Mouse (Mus musculus): ENCODE data around the gene Blvrb. TPM values are rescaled to one million over a fixed set of nuclear protein-coding genes. Genes with fewer than 3 reads are reported as not detected.

Blvrb gene
- polyA plus RNA-seq (2015; fragmentation: Nextera tagmentation; extraction: Ambion mirVana): 26.0 and 27.6 TPM in 2 replicates

DNA sequence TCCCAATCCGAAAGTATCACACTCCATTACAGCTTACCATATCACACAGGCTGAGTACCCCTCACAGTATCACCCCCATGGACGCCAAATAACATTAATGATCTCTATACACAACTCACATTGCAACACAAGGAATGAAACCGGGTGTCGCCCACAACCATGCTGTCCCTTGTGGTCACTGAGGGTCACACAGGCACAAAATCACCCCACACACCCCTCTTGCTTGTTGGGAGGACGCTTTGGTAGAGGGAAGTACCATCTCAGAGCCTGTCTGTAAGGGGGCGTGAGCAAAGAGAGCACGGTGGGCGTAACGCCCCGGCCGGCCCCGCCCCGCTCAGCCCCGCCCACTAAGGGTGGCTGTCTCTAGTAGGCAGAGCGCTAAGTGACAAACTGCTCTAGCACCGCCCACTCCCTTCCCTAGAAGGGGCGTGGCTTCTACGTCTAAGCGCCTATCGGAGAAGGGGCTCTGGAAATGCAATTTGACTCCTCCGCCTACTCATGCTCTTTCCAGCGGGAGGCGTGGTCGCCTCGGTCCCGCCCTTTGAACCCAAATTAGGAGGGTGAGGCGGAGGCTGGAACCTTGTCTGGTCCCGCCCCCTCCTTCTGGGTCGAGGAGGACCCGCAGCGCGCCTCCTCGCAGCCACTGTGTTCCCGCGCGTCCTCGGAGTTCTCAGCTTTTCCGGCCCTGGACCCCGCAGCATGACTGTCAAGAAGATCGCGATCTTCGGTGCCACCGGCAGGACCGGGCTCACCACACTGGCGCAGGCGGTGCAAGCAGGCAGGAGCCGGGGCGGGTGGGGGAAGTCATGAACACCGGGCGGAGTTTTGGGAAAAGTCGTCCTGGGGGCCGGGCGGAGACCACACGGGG lies at the start of gene Blvrb, which contains the start of gene Sptbn4:
Blvrb (plus strand) TSS at position 560 of the 868 bp plus-strand sequence.
Sptbn4 (minus strand) TSS at position 268 of the 868 bp plus-strand sequence.
- peak; percentile 99 for DNase-seq (ENCODE audit: low spot score)

DNA sequence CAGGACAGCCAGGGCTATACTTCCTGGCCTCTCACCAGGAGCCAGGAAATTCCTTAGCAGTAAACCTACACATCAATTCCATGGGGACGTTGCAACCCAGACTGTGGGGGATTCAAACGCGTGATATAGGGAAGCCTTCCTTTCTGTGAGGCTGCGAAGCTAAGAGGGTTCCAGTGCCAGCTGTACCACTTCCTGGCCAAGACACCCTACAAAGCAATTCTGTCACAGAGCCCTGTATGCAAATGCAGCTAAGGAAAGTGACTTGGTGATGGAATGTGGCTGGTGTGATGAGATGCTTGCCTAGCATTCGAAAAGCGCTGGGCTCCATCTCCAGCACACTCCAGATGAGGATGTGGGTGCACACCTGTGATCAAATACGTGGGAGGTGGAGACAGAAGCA lies 47.2 kb upstream of the Blvrb start:
- no peak for DNase-seq (ENCODE audit: low spot score)

DNA sequence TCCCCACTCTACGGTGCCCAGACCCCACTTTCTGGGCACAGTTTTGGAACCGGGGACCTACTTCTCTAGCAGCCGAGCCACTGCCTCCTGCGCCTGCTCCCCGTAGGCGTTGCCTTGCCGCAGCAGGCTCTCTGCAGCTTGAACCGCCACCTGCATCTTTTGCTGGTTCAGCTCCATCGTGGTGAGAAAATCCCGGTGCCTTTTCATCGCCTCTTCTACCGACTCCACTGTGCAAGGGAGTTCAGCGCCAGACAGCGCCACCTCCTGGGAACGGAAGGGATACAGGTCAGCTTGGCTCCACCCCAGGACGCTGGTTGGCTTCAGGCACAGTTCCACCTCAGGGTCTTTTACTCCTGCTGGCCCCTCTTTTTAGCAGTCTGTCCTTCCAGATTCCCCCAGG lies 45.1 kb upstream of the Blvrb start:
- peak; percentile 63 for DNase-seq (ENCODE audit: low spot score)

DNA sequence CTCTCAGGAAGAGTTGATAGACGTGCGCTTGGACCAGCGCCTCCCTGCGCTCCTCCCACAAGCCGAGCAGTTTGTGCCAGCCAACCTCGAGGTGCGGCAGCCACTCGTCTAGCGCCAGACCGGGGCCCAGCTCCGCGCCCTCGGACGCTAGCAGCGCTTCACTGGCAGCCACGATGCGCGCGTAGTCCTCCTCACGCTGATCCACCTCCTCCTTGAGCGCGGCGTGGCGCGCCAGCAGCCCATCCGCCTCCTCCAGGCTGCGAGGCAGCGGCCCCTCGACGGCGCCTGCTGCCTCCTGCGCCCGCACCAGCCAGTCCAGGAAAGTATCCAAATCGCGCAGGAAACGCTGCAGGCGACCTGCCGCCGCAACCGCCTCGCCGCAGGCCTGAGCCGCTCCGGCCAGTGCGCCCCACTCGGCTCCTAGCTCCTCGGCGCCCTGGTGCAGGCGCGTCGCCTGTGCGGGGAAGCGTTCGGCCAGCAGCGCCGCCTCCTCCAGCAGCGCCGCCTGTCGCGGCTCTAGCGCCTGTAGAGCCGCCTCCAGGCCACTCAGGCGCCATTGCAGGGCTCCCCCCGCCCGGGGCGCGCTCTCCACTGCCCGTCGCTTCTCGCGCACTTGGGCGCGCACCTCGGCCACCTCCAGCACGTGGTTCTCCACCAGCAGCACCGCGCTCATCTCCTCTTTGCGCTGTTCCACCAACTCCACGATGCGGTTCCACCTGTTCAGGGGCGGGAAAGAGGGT lies 43.4 kb upstream of the Blvrb start:
- no peak for DNase-seq (ENCODE audit: low spot score)

DNA sequence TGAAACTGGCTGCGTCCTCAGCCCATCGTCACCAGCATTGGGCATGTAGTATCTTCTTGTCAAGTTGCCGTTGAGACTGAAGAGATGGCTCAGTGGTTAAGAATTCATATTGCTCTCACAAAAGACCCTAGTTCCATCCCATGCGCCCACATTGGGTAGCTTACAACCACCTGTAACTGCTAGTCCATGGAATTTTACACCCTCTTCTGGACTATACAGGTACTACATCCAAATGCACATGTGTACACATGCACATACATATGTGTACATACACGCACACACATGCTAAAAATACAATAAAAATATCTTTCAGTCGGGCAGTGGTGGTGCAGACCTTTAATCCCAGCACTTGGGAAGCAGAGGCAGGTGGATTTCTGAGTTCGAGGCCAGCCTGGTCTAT lies 41.3 kb upstream of the Blvrb start:
- DNase-seq (ENCODE audit: low spot score): no peak

DNA sequence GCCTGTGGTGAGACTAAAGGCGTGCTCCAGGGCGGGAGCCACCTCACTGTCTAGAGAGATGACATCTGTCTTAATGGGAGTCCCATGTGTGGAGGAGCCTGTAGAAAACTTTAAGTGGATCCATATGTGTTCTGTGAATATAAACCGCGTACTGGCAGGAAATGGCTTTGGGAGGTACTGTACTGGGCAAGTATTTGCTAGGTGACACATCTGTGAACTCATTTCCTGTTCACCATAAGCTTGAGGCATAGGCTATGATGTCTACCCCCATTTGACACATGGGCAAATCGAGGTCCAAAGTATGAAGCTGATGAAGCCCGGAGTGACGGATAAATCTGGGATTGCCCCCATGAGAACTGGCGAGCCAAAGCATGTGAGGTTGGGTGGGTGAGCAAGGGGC lies 40.0 kb upstream of the Blvrb start:
- DNase-seq (ENCODE audit: low spot score): no peak

DNA sequence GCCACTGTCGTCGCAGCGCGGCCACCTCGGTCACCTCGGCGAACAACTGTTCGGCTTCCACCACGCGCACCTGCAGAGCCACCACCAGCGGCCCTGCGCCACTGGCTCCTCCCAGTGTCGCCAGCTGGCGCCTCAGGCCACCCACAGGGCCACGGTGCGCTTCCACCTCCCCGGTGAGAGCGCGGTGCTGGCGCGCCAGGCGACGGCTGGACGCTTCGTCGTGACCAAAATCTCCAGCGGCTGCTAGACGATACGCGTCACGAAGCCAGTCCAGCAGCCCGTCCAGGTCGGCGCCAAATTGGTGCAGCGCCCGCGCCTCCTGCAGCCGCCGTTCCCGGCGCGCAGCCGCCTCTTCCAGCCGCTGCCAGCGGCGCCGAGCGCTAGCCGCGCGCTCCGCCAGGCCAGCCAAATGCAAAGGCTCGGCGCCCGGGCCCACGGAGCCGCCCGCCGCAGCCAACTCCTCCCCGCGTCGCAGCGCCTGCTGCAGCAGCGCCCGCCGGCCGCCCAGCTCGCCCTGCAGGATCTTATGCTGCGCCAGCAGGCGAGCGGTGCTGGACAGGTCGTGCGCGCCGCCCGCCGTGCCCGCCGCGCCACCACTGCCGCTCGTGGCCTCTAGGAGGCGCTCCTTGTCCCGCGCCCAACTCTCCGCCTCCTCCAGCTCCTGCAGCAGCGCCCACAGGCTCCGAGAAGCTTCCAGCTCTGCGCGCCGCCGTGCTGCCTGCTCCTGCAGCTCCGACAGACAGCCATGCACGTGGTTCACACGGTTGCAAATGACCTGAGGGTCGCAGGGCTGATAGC lies 39.2 kb upstream of the Blvrb start:
- DNase-seq (ENCODE audit: low spot score): peak; percentile 37

DNA sequence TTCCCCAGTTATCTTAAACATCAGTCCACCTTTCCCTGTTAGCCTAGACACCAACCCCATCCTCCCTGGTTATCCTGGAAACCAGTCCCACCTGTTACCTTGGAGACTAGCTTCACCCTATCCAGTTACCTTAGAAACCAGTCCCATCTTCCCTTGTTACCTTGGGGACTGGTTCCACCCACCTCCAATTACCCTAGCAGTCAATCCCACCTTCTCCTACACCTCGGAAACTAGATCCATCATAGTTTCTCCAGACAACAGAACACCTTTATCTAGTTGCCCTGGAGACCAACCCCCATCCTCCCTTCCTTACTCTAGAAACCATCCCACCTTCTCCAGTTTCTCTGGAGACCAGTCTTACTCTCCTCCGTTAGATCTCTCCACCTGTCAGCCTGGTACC lies 30.6 kb upstream of the Blvrb start:
- no peak for DNase-seq (ENCODE audit: low spot score)

DNA sequence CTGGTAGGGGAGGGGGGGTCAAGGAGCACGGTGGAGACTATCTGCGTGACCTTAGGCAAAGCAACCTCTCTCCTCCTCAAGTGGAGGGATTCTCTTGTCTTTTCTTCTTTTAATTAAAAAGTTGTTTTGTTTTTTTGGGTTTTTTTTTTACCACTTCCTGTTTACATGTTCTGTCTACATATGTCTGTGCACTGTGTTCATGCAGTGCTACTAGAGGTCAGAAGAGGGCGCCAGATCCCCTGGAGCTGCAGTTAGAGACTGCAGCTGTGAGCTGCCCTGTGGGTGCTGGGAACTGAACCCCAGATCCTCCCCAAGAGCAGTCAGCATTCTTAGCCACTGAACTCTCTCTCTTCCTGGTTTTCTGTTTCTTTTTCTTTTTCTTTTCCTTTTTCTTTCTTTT lies 28.7 kb upstream of the Blvrb start:
- no peak for DNase-seq (ENCODE audit: low spot score)

DNA sequence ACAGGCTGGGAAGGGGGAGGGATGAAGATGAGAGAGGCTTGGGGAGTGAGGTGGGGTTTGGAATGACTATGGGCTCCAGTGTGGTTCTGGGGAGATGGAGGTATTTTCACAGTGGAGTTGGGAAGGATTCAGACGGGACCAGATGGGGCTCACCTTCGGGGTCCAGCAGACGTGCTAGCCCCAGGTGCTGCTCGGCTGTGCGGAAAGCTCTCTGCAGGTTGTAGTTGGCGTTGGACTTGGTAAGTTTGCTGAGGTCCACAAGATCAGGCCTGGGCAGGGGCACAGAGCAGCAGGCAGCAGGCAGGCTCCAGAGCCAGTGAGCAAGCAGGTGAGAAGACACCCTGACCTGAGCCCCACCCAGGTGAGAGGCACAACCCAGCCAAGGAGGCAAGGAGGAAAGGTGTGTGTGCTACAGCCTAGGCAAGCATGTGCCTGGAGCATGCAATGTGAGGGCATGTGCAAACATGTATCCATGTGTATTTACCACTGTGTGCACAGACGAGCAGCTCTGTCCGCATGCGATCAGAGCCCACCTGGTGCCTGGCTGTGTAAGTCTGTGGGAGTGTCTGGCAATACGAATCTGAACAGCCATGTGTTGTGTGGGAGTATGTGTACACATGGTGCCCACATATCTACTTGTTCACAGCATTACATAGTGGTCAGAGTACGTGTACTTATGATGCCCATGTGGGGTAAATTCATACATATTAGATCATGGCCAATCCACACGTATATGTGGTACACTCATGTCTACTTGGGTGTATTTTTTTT lies 24.0 kb upstream of the Blvrb start:
- no peak for DNase-seq (ENCODE audit: low spot score)

DNA sequence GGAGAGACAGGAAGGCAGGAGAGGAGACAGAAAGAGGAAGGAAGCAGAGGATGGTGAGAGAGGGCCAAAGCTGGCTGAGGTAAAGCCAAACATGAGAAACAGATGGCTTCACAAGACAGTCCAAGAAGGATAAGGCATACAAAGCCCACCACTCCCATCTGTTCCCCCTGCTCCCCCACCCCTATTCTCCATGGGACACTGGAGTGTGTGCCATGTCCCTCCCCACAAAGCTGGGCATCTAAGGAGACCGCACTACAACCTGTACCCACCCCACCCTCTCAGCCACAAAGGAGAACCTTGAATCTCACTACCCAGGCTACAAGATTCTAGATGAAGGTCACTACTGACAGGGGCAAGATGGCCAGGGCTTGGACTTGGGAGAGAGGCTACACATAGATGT lies 20.4 kb upstream of the Blvrb start:
- DNase-seq (ENCODE audit: low spot score): no peak

DNA sequence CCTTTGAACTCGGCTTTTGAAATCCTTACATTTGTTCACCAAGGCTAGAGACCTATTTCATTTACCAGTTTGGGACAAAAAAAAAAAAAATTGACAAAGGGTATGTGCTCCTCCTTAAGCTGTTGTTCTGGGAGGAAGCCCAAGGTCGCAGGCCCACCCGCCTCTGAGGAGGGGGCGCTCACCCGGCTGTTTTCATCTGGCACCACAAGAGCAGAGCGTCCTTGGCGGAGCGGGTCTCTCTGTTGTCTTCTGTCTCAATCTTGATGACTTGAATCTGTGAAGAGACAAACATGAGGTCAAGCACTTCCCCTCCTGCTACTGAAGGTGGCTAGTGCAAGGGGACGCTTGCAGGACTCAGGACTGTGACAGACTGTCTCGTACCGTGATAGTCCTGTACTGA lies 19.8 kb upstream of the Blvrb start:
- DNase-seq (ENCODE audit: low spot score): no peak

DNA sequence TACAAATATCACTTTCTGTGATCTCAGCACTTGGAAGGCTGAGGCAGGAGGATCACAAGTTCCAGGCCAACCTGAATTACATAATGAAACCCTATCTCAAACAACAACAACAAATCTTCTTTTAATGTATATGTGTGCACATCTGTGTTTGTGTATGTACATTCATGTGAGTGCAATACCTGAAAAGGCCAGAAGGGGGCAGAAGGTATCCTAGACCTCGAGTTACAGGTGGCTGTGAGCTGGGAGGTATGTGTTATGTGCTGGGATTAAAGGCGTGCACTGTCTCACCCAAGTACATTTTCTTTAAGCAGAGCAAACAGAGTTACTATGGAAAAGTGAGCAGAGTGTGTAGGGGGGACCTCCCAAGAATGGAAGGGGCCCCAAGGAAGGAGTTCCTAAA lies 18.6 kb upstream of the Blvrb start:
- DNase-seq (ENCODE audit: low spot score): no peak

DNA sequence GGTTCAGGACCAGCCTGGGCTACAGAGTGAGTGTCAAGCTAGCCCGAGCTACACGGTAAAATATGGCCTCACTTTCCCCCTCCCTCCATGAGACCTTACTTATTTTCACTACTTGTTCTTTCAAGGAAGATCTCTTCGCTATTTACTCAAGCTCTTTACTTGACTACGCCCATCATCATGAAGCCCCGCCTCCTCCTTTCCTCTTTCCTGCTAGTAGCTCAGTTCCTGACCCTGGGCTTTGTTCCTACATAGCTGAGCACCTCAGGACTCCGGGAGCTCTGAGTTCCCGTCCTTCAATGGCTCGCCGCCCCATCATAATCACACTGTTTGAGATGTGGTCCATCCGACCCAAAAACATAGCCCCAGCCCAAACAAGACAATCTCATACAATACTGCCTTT lies 14.4 kb upstream of the Blvrb start:
- no peak for DNase-seq (ENCODE audit: low spot score)

DNA sequence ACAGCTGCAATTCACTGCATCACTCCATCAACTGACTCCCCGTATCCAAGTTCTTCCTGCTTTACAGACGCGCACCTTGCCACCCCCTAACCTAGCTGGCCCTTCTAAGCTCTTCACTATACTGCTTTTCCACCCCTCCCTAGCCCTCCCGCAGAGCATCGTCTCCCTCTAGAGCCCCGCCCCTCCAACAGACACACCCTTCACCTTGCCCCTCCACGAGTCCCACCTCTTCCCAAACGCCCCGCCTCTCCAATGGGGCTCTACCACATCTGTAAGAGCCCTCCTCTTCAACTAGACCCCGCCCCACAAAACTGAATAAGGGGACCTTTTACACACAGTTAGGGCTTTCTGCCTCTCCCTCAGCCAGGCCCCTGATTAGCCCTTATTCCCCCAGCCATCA lies 14.0 kb upstream of the Blvrb start:
- DNase-seq (ENCODE audit: low spot score): no peak

DNA sequence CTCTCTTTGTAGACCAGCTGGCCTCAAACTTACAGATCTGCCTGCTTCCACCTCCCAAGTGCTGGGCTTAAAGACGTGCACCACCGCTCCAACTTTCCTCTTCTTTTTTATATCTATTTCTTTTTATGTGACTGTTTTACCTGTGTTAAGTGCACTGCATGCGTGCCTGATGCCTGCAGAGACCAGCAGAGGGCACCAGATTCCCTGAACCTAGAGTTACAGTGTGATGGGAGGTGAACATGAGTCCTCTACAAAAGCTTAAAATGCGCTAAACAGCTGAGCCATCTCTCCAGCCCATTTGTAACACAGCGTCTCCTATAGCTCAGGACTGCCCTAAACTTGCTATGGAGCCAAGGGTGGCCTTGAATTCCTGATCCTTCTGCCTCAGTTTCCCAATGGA lies 10.2 kb upstream of the Blvrb start:
- DNase-seq (ENCODE audit: low spot score): peak; percentile 62

DNA sequence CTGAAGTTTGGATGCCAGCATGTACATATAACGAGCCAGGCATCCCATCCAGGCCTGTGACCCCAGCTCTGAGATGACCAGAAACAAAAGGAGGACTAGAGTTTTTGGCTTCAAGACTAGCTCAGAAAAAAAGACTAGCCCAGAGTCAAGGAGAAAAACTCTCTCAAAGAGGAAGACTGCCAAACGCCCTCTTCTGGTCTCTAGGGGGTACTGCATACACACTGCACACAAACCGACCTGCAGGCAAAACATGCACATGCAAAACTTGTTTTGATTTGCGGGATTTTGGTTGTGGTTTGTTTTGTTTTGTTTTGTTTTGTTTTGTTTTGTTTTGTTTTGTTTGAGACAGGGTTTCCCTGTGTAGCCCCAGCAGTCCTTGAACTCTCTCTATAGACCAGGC lies 7.8 kb upstream of the Blvrb start:
- no peak for DNase-seq (ENCODE audit: low spot score)

DNA sequence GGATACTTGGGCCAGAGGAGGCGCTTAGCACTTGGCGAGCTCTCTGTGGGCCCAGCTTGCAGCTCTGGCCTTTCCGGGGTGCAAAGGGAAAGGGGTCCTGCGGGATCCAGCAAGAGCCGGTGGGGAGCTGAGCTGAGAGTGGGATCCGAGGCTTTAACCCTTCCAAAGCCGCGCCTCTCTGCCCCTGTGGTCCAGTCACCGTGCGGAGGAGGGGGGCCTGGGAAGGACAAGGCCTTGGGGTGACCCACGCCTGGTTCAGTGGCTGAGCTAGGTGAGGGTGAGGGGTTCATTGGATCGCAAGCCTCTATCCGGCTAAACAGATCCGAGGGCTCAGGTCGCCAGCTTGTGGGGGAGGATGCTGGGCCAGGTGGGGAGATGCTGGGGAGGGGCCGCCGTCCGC lies 1.7 kb upstream of the Blvrb start:
- peak; percentile 7 for DNase-seq (ENCODE audit: low spot score)

DNA sequence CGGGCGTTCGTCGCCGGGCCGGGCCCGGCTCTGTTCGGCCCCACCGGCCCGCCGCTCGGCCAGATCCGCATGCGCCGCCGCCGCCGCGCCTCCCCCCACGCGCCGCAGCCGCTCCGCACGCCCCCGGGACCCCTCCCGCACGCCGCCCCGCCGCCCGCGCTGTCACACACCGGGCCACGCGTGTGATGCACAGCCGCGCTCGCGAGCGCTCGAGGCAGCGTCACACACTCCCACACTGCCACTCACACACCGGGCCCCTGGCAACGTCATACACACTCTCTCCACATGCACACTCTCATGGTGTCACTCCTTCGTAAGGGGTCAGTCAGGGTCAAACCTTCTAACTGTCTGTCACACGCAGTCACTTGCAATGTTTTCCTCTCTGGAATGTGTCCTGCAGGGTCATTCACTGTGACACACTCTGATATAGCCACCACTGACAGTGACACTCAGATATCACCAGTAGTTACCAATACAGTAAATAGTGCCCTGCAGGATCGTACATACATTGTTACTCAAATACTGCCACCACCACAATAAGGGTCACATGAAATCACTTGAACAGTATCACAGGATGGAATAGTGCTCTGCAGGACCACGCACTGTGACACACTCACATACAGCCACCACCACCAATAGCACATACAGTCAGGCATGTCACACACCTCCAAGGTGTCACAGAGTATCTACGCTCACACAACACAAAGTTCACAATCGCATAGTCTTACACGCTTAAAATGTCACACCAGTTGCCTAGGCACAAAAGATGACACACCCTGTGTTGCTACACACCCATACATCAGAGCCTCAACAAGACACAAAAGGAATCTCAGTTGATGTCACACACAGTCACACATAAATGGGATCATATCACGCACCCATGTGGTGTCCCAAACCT lies 1.0 kb upstream of the Blvrb start:
- peak; percentile 2 for DNase-seq (ENCODE audit: low spot score)

Measured in thymus, postnatal 0 days (tissue).